Mouse (Mus musculus): ENCODE measurements around the gene Mc1r.

Gene Mc1r

DNA sequence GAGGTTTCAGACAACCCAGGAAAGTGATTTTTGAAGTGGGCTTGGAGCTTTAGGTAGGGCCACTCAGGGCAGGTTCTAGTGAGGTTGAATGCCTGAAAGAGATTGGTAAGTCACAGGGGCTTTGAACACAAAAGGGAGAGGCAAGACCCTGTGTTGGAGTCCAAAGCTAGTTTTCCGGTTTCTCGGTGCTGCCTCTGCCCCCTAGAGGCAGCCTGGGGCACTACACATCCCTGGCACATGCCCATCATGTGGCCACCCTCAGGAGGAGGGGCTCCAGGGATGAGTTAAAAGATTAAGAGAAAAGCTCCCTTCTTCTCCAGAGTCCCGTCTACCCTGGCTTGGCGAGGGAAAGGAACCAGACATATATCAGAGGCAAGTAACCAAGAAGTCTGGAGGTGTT, at the start of gene Mc1r:
Gene Mc1r, plus strand, starts transcription at position 322 of the 400 bp plus-strand sequence.
- in situ Hi-C loops (cut with MboI, MseI) = no loop called here

DNA sequence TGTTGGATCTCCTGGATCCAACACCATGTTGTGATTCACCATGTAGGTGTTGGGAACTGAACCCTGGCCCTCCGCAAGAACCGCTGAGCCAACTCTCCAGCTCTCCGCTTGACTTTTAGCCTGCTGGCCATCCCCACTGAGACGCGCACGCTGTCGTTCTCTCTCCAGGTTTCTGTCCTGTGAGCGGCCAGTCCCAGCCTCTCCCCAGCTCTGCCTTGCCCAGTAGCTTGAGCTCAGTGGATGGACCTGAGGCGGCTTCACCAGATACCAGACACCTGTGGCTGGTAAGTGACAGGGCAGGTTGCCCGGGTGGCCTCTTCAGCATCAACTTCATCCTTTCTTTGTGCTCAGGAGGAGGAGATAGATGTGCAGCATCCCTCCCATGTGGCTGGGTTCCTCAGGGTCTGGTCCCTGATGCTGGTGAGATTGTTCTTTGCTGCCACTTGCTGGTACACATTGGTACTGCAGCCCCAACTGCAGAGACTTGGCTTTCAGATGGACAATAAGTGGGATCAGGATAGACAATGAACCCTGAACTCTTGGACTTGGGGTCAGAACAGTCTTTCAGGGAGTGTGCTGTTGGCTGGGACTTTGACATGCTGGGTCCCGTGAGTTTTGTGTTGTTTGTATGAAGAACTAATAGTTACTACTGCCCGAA, 45.7 kb upstream of the Mc1r start:
- in situ Hi-C loops (cut with MboI, MseI) = no loop called here

DNA sequence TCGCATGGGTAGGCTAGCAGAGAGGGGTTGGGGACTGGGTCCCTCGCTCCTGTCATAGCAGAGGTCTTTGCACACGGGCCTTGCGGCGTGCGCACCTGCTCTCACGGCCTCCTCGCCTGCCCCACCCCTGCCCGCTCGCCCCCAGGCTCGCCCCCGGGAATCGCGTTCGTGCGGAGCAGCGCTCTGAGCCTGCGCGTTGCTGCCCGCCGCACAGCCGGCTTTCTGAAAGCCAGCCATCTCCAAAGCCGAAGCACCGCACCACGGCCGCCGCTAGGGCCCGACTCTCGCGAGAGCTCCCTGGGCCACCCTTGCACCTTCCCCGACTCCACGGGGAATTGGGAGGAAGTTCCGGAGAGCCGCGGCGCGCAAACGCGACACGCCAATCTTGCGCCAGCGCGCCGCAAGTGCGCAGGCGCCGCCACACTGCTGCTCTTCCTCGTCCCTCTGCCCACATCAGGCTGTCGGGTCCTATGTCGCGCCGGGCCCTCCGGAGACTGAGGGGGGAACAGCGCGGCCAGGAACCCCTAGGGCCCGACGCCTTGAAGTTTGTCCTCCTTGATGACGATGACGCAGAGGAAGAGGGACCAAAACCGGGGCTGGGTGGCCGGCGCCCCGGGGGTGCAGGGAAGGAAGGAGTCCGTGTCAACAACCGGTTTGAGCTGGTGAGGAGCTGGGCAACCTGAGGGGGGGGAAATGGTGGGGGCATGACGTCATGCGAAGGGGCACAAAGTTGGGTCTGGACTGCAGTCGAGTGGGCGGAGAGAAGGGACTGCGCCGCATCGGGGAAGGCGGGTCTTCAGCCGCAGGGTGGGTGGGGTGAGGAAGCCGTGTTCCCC, 33.3 kb upstream of the Mc1r start, which contains the start of gene Tcf25:
Gene Tcf25, plus strand, starts transcription at position 351 of the 836 bp plus-strand sequence.
- in situ Hi-C loops (cut with MboI, MseI) = no loop called here

DNA sequence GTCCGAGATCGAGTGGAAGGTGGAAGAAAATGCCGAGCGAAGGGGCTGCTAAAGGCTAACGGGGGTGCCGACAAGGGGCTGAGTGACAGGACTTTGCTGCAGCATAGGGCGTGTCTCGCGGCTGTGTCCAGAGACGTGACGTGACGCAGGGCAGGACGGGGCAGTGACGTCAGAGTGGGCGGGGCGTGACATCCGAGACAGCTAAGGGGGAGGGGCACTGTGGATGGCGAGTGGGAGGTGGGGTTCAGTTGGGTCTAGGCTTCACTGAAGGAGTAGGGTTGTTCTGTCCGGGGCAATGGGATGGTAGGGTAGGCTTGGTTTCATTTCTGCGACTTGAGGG, 32.7 kb upstream of the Mc1r start:
- in situ Hi-C loops (cut with MboI, MseI) = no loop called here

DNA sequence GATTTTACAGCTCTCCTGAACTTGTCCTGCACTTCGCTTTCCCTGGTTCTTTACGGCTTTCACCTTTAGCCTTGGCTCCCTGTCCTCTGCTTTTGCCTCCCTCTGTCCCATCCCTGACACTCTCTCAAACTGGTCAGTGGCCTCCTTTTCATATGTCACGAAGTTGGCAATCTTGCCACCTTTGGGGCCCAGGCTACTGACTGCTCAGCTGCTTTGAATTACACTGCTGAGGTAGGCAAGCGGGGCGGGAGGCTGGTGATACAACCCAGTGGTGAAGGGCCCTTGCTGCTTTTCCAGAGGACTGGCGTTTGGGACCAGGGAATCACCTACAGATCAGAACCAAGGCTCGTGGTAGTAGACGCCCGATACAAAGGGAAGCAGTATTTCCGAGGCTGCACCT, 31.2 kb upstream of the Mc1r start:
- in situ Hi-C loops (cut with MboI, MseI) = no loop called here

DNA sequence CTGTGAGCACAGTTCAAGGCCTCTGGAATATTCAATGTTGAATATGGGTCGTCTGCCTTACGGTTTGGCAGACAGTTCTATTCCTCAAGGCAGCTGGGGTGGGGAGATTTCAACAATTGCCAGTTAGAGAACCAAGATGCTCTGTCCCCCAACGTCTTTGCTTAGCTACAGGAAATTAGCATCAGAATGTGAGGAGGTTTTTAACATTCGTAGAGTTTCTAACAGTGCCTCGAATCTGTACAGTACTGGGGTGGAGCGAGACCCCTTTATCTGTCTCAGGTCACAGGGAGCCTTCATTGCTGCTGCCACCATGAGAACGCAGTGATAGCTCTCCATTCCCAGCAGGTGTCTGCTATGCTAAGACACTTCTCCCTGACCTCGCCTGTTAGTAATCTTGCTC, 30.8 kb upstream of the Mc1r start:
- in situ Hi-C loops (cut with MboI, MseI) = no loop called here

DNA sequence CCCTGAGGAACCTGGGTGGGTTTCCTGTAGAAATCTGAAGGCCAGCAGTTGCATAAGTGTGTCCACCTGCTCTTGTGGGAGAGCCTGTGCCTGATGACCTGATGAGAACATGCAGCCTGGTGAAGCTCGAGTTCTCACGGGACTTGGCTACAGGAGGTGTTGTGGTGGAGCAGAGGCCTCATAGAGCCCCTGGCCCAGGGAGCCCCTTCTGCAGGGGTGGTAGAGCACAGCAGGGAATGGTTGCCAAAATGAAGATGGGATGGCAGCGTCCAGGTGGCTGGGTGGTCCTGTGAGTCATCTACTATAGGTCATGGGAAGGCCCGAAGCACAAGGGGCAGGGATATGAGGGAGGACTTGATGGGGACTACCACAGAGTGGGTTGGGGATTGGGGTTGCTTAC, 25.2 kb upstream of the Mc1r start:
- in situ Hi-C loops (cut with MboI, MseI) = no loop called here

DNA sequence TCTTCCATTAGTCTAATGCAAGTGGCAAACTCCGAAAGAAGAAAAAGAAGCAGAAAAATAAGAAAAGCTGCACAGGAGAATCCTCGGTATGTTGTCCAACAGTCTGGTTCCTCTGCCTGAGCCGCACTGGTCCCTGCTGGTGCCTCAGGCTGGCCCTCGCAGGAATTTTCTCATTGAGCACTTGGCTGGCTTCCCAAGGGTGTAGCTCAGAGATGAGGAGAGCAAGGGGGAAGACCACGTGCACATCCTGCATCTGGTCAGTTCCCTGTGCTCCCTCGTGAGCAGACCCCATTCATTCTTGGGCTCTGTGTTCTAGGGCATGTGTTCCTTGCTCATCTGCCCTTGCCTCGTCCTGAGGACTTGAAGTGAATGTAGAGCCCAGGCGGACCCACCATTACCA, 24.4 kb upstream of the Mc1r start:
- in situ Hi-C loops (cut with MboI, MseI) = no loop called here

DNA sequence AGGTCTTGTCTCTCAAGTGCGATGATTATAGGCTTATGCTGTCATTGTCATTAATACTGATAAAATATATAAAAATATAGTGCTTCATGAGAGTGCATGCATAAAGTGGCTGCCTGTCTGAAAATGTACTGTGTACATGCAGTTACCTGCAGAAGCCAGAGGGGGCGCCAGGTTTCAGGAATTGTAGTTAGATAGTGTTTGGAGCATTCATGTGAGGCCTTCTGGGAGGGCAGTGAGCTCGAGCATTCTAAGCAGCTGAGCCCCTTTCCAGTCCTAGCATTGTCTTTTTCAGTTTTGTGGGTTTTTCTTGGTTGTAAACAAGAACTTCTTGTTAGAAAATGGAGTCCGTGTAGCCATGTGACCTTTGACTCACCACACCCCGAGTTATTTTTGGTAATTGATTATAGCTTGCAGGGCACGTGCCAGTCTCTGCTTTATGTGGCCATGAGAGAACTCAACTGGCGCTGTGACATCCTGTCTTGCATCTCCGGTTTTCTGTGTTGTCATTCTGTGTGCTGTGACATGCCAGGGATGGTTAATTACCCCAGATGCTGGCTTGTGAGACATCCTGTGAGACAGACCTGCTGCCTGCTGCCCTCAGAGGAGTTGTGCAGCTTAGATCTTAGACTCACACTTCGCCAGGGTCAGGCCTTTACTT, 21.9 kb upstream of the Mc1r start:
- in situ Hi-C loops (cut with MboI, MseI) = no loop called here

DNA sequence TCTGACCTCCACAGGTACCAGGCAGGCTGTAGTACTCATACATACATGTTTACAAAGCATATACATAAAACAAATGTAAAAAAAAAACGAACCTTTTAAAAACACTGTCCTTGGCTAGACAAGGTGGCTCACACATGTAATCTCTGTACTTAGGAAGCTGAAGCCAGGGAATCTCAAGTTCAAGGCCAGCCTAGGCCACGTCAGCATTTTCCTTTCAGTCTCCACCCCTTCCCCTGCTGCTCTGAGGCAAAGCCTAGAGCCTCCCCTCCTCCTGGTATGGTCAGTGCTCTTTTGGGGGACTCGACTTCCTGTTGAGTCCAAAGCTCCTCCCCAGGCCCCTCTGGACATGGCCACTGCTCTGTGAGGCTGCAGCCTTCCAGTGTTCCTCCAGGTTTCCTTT, 19.9 kb upstream of the Mc1r start:
- in situ Hi-C loops (cut with MboI, MseI) = no loop called here

DNA sequence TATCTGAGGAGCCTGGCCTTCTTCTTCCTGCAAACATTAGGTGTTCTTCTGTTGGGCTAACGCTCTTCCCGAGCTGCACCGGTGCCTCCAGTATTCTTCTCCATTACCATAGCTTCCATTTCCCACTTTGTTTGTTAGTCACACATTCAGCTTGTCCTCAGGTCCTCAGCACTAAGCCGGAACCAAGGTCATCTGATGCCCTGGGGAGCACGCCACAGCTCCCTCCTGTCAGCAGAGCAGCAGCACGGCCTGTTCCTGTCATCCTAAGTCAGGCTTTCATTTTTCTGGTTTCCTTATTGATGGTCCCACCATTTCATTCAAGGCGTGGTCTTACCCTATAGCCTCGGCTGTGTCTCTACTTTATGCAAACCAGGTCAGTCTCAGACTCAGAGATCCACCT, 19.1 kb upstream of the Mc1r start:
- in situ Hi-C loops (cut with MboI, MseI) = no loop called here

DNA sequence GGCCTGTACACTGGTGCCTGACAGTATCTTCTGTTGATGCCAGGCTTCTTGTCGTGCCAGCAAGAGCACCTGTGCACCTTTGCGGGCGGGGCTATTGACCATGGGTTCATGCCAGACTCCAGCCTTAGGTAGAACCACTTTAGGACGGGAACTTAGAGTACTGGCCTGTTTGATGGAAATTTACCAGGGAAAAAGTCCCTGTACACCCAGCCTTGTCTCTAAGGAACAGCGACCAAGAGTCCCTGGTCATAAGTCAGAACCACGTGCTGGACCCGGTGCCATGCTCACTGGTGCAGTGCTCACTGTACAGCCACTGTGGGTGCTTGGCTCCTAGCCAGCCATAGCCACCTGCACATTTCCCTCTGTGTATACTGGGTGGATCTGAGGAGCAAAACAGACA, 17.9 kb upstream of the Mc1r start:
- in situ Hi-C loops (cut with MboI, MseI) = no loop called here

DNA sequence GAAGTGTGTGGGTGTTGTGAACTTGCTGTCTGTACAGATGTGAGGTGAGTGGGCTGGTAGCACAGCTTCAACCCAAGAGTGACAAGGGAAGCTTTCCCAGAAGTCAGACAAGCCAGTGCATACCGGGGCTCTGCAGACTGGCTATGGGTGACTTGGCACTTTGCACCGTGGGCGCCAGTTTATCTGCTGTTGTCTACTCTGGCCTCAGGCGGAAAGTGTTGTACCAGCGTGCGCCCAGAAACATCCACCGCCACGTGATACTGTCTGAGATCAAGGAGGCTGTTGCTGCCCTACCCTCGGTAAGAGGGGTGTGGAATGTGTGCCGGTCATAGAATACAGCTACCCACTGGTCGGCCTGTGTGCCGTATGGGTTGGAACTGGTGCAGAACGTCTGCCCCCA, 8.6 kb upstream of the Mc1r start:
- in situ Hi-C loops (cut with MboI, MseI) = no loop called here

DNA sequence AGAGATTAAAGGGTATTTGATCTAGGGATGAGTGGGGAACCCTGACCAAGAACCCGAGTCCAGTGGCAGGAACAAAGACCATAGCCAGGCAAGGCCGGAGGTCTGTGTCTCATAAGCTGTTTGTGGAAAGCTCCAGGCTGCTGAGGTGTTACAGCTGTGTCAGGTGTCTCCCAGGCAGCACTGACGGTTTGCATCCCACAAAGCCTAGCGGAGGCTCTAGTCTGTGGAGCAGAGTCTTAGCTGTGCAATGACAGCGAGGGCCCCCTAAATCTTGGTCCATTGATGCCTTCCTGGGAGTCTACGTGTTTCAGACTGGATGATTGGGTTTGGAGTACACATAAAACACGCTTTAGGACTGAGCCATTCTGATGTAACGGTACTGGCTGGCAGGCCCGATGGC, 5.0 kb upstream of the Mc1r start:
- in situ Hi-C loops (cut with MboI, MseI) = no loop called here

DNA sequence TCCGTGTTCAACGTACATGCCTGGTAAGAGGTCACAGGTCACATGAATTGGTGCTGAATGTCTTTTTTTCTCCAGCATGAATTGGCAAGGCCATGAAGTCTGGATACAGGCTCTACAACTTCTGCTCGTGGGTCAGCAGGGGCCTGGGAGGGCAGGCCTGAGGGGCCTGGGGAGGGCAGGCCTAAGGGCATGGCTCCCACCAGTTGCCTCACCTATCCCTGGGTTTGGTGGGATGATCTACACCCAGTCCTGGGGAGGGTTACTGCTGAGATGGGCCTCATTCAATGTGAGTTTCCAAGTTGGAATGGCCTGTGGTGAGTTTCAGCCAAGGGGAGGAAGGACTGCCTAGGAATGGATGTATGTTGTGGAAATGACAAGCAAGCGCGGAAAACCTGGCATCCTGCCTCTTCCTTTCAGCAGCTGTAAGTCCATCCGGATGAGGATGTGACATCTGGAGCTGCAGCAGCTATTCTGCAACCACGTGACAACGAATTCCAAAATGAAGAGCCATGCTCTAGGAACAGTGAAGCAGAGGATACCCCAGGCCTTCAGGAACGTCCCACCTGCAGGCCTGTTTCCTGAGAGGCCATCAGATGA, 4.1 kb upstream of the Mc1r start:
- in situ Hi-C loops (cut with MboI, MseI) = no loop called here

DNA sequence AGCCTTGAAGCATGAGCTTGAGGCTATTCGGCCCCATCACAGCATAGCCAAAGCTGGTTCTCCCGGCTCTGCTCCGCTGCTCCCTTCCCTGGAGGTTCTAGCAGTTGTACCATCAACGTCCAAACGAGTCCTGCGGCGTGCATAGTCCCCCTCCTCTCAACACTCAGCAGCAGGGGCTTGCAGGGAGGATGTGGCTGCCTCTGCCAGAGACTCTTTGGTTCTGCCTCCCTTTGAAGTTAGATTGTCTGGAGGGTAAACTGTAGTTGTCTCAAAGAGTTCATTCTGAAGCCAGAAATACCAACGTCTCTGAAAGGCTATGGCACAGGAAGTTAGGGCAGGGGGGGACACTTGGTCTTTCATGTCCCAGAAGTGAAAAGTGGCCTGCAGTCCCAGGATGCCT, 2.4 kb upstream of the Mc1r start:
- in situ Hi-C loops (cut with MboI, MseI) = no loop called here

DNA sequence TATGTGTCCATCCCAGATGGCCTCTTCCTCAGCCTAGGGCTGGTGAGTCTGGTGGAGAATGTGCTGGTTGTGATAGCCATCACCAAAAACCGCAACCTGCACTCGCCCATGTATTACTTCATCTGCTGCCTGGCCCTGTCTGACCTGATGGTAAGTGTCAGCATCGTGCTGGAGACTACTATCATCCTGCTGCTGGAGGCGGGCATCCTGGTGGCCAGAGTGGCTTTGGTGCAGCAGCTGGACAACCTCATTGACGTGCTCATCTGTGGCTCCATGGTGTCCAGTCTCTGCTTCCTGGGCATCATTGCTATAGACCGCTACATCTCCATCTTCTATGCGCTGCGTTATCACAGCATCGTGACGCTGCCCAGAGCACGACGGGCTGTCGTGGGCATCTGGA, 705 bp downstream of the Mc1r start:
- in situ Hi-C loops (cut with MboI, MseI) = no loop called here

DNA sequence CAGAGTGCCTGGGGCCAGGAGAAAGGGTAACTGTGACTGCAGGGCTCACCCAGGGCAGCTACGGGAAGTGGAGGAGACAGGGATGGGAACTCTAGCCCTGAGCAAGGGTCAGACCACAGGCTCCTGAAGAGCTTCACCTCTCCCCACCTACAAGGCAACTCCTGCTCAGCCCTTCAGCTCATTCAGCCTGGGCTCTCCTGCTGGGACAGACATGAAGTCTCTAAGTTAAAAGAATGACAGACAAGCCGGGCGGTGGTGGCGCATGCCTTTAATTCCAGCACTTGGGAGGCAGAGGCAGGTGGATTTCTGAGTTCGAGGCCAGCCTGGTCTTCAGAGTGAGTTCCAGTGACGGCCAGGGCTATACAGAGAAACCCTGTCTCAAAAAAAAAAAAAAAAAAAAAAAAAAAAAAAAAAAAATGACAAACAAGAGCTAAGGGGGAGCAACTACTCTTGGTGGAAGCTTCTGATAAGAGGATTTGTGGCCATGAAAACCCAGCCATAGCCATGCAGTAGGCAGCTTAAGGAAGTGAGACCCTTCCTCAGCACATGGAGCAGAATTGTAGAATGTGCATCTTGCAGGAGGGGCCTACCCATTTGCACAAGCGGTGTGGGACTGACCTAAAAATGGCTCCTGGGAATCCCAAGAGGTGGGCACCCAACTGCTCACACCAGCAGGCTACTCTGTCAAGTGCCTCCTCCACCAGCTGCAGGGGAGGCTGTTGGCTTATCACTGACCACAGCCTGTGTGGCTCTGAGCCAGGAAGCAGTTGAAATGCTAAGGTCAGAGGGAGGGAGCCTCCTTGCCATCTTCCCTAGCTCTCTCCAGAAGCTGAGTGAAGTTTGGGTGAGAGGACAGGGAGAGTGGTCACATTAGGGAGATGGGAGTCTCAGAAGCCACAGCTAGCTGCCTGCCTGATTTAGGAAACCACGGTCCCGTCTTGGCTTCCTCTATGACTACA, 2.0 kb downstream of the Mc1r start:
- in situ Hi-C loops (cut with MboI, MseI) = no loop called here

DNA sequence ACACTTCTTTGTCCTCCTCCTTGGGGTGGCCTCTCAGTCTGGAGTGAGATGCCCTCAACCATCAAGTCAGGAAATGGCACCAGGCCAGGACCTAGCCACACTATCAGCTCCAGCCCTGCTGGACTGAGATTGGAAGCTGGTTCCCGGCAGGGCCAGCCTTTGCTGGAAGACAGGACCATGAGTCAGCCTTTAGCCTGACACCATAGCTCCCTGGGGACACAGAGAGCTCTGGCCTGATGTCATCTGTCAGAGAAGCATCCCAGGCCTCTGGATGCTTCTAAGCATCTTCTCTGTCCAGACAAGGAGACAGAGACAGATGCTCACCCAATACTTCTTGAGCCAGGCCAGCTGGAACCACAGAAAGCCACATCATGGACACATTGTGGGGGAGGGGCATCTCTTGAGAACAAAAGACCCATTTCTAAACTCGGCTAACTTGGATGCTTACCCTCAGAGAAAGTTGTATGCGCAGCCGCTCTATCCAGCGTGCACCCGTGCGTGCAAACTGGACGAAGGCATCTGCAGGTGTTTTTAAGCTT, 3.2 kb downstream of the Mc1r start:
- in situ Hi-C loops (cut with MboI, MseI) = no loop called here

DNA sequence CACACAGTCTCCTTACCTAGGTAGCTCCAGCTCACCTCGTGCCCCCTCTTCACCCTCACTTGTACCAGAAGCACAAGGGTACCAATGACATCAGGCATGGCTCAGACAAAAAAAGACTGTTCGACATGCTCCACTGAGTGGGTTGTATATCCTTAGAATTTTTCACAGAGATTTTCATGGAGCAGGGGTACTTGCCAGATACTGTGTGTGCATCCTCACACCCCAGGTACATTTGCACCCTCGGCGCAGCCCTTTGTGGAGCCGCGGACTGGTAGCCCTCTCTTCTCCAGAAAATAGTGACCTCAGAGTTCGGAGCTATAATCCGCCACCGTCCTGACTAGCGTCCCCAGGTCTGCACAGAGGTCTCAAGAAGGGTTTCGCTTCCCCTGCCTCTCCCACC, 3.9 kb downstream of the Mc1r start:
- in situ Hi-C loops (cut with MboI, MseI) = no loop called here

DNA sequence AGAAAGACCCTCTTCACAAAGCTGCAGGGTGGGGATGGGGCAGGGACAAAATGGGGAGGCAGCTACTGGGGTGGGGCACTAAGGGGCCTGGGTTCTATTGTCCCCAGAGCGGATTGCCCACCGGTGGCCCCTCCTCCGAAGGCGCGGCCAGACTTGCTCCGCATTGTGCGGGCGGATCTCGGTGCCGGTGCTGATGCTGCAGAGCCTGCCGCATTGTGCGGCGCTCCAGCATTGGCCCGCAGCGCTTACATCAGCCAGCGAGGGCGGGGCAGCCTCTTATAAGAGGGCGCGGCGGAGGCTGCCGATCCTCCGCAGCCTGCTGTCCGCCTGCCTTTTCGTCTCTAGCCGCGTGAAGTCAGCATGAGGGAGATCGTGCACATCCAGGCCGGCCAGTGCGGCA, 4.3 kb downstream of the Mc1r start, which contains the start of gene Tubb3:
Gene Tubb3, plus strand, starts transcription at position 179 of the 400 bp plus-strand sequence.
- in situ Hi-C loops (cut with MboI, MseI) = no loop called here

All from T-helper 17 cell (primary cell).